Mouse (Mus musculus) heart, adult 9 months (tissue): ENCODE results near the gene 4931429L15Rik.
A peak's percentile ranks its signal among the peaks of the same experiment; 100 is the strongest.

ENCODE experiments used
- DNase-seq, 2 experiments: peaks; one replicate each; pipeline ENCODE4 v3.0.0; 2022; ENCODE audit warnings: low spot score in 2 of 2

The 4931429L15Rik gene

GRCm38 (mm10) chr9:46257546-46257945 lies 62.2 kb downstream of the 4931429L15Rik start:
- peak; percentile 31 to 38 for DNase-seq

- no peak for DNase-seq
These were observed 63.0 kb downstream of the 4931429L15Rik start for GRCm38 (mm10) chr9:46256658-46257385.

- DNase-seq = no peak
These were observed 63.6 kb downstream of the 4931429L15Rik start for GRCm38 (mm10) chr9:46256177-46256576.
